Mouse (Mus musculus) G1E (cell line): Measurements from ENCODE around the gene Abca4.

Source experiments
- CTCF ChIP-seq: IDR thresholded peaks from 2 replicates; pipeline ENCODE4 v1.5.1; 2012; ENCODE audit warnings: low read depth, low read length, inconsistent platforms, mixed read lengths
- GATA2 ChIP-seq: IDR thresholded peaks from 2 replicates; pipeline ENCODE4 v1.6.1; 2012; ENCODE audit warnings: low read depth, low read length, inconsistent platforms, borderline replicate concordance

GRCm38 (mm10) chr3:122199600-122199999 lies 155.4 kb downstream of the Abca4 start:
- TF ChIP-seq GATA2 (no peak), CTCF (no peak)
